Mouse (Mus musculus): Measurements from ENCODE around the gene Tgfbrap1. TPM values are rescaled to one million over a fixed set of nuclear protein-coding genes. Genes with fewer than 3 reads are reported as not detected.
"Not testable (repeated sequence)": the region's sequence is repeated elsewhere in the genome, so short reads cannot be mapped to it uniquely, and the experiment has no call there.

Tgfbrap1 gene
- polyA plus RNA-seq, 1 experiment from 2014 or later = 19.5 TPM

DNA sequence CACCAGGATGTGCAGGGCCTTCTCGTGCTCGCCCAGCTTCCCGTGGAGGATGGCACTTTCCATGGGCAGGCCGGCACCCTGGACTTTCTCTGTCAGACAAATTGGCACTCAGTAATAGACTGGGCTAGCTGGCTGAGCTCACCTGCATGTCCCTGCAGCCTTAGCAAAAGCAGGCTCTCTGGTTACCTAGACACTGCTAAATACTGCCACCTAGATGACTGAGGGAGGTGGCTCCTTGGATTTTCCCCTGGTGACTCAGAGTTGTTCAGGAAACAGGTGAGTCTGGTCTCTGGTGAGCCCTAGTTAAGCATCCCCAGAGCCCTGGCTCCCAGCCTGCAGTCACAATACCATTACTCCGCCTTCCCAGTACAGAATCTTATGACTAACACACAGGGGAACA is 46.5 kb downstream of the Tgfbrap1 start:
- no peak for ATAC-seq
- Histone ChIP-seq H3K27me3 (replicated peaks; ENCODE audit: control insufficient read depth, insufficient read depth, low read length) (no peaks in the 10 kb centered on the region), H3K4me3 (replicated peaks; ENCODE audit: low read length) (no peak overlapping the region), H3K27ac (ENCODE audit: low read length) (no peak overlapping the region), H3K4me1 (replicated peaks; ENCODE audit: control insufficient read depth, insufficient read depth, low read length) (no peaks in the 10 kb centered on the region), H3K9ac (replicated peaks; ENCODE audit: low read depth, low read length) (no peak overlapping the region), H3K36me3 (ENCODE audit: control insufficient read depth, insufficient read depth) (peaks cover 12% of the 10 kb centered on the region), H3K9me3 (ENCODE audit: control insufficient read depth, low read length) (no peaks in the 10 kb centered on the region), H3K4me2 (ENCODE audit: low read length) (no peak overlapping the region)
- 83% methylated on average over 5 of the region's 5 CpGs for WGBS

DNA sequence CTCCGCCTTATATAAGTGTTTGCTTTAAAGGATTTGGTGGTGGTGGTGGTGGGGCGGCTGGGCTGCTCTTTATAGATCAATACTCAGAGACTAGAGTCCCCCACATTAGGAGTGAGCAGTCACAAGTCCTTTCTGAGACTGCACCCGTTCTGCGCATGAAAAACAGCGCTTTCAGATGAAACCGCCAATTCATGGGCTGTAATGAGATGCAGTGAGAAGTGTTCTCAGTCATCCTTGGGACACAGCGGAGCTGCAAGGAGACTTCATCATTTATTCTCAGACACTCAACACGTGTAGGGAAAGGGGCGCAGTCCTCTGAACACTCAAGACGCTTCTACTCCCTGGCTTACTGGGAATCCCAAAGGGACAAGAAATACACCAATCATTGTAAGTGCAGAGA is 50.6 kb downstream of the Tgfbrap1 start:
- ATAC-seq = peak; percentile 32
- Histone ChIP-seq H3K4me1 (replicated peaks; ENCODE audit: control insufficient read depth, insufficient read depth, low read length) (peaks cover 8% of the 10 kb centered on the region; the same call in 1 of the 2 replicates), H3K36me3 (ENCODE audit: control insufficient read depth, insufficient read depth) (0 out of 2 replicates have a peak, but pooled peaks cover 5% of the 10 kb centered on the region), H3K4me2 (ENCODE audit: low read length) (no peak overlapping the region), H3K9ac (replicated peaks; ENCODE audit: low read depth, low read length) (no peak overlapping the region), H3K9me3 (ENCODE audit: control insufficient read depth, low read length) (no peaks in the 10 kb centered on the region), H3K4me3 (replicated peaks; ENCODE audit: low read length) (no peak overlapping the region), H3K27me3 (replicated peaks; ENCODE audit: control insufficient read depth, insufficient read depth, low read length) (no peaks in the 10 kb centered on the region), H3K27ac (ENCODE audit: low read length) (no peak overlapping the region)
- WGBS = 62% methylated on average over 10 of the region's 10 CpGs

DNA sequence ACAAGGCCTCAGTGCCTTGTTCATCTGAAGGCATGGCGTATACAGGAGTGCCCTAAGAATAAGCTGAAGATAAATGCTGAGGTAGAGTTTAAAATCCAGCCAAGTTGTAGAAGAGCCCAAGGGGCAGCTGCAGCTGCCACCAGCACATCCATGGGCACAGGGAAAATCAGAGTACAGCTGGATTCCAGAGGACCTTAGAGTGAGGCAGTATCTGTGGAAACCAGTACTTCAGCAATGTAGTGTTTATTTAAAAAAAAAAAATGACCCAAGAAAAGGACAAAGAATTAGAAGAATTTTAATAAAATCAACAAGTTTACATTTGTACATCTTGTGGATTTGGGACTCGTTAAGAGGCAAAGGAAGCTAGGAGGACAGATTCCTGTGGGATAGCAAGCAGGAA is 51.4 kb downstream of the Tgfbrap1 start:
- H3K27me3 ChIP-seq (replicated peaks; ENCODE audit: control insufficient read depth, insufficient read depth, low read length) = no peaks in the 10 kb centered on the region
- no peak overlapping the region for H3K9ac ChIP-seq (replicated peaks; ENCODE audit: low read depth, low read length)
- 94% methylated on average over 2 of the region's 2 CpGs for WGBS
- H3K9me3 ChIP-seq (ENCODE audit: control insufficient read depth, low read length) = no peaks in the 10 kb centered on the region
- H3K27ac ChIP-seq (ENCODE audit: low read length) = no peak overlapping the region
- H3K4me3 ChIP-seq (replicated peaks; ENCODE audit: low read length) = no peak overlapping the region
- H3K4me1 ChIP-seq (replicated peaks; ENCODE audit: control insufficient read depth, insufficient read depth, low read length) = peaks cover 8% of the 10 kb centered on the region; the same call in 1 of the 2 replicates
- H3K4me2 ChIP-seq (ENCODE audit: low read length) = no peak overlapping the region
- ATAC-seq = no peak
- 0 out of 2 replicates have a peak, but pooled peaks cover 5% of the 10 kb centered on the region for H3K36me3 ChIP-seq (ENCODE audit: control insufficient read depth, insufficient read depth)

DNA sequence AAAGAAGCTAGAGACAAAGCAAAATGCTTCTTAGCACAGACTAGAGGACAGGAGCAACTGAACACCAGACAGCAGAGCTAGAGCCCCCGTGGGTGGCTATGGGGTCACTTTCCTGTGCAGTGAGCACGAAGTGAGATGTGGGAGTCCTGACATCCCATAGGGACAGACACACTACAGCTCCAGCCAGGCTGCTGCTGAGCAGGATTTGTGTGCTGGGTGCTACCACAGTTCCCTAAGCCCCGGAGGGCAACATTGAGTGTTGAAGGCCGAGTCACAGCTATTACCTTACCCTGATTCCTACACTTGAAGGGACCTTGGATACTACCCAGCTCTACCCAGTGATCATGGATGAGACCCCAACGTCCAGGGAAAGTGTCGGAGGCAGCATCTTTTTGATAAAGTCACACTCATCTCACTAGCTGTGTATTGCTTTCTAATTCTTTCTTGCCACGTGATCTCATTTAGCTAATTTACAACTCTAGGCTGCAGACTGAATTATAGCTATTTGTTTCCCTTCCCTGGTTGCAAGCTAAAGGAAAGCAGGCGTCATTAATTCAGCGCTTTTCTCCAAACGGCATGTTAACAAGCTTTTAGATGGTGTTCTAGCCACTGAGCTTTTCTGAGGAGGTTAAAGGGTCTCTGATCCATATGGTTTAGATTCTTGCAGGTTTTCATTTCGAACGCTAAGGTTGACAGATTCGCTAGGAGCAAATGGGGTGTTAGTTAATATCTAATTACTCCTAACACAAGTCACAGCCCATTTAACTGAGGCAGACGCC is 53.0 kb downstream of the Tgfbrap1 start:
- Histone ChIP-seq H3K36me3 (ENCODE audit: control insufficient read depth, insufficient read depth) (no peaks in the 10 kb centered on the region), H3K4me3 (replicated peaks; ENCODE audit: low read length) (no peak overlapping the region), H3K9ac (replicated peaks; ENCODE audit: low read depth, low read length) (no peak overlapping the region; the same call in 1 of the 2 replicates), H3K4me1 (replicated peaks; ENCODE audit: control insufficient read depth, insufficient read depth, low read length) (peaks cover 8% of the 10 kb centered on the region; the same call in 1 of the 2 replicates), H3K9me3 (ENCODE audit: control insufficient read depth, low read length) (no peaks in the 10 kb centered on the region), H3K4me2 (ENCODE audit: low read length) (no peak overlapping the region), H3K27ac (ENCODE audit: low read length) (peak overlapping the region; percentile 17; the same call in 1 of the 2 replicates), H3K27me3 (replicated peaks; ENCODE audit: control insufficient read depth, insufficient read depth, low read length) (no peaks in the 10 kb centered on the region)
- peak; percentile 37 for ATAC-seq
- WGBS = 44% methylated on average over 14 of the region's 14 CpGs

DNA sequence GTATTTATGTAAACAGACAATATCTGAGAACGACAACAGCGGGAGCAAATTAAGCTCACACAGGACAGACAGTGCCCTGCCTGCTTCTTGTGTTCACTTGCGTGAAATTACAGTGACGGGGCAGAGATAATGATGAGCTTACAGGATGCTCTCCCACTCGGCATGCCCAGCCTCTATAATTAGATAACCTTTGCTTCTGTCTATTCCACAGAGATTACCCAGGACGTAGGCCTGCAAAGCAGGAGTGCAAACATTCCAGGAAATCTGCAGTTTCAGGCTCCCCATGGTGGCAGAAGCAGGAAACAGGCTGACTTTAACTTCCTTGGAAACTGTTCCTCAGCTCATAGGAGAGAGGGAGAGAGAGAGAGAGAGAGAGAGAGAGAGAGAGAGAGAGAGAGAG is 56.2 kb downstream of the Tgfbrap1 start:
- H3K4me3 ChIP-seq (replicated peaks; ENCODE audit: low read length) = no peak overlapping the region
- H3K27ac ChIP-seq (ENCODE audit: low read length) = no peak overlapping the region
- H3K9me3 ChIP-seq (ENCODE audit: control insufficient read depth, low read length) = no peaks in the 10 kb centered on the region
- no peak for ATAC-seq
- H3K4me1 ChIP-seq (replicated peaks; ENCODE audit: control insufficient read depth, insufficient read depth, low read length) = peaks cover 8% of the 10 kb centered on the region; the same call in 1 of the 2 replicates
- no peaks in the 10 kb centered on the region for H3K36me3 ChIP-seq (ENCODE audit: control insufficient read depth, insufficient read depth)
- no peak overlapping the region for H3K4me2 ChIP-seq (ENCODE audit: low read length)
- no peak overlapping the region for H3K9ac ChIP-seq (replicated peaks; ENCODE audit: low read depth, low read length)
- 61% methylated on average over 6 of the region's 6 CpGs for WGBS
- no peaks in the 10 kb centered on the region for H3K27me3 ChIP-seq (replicated peaks; ENCODE audit: control insufficient read depth, insufficient read depth, low read length)

DNA sequence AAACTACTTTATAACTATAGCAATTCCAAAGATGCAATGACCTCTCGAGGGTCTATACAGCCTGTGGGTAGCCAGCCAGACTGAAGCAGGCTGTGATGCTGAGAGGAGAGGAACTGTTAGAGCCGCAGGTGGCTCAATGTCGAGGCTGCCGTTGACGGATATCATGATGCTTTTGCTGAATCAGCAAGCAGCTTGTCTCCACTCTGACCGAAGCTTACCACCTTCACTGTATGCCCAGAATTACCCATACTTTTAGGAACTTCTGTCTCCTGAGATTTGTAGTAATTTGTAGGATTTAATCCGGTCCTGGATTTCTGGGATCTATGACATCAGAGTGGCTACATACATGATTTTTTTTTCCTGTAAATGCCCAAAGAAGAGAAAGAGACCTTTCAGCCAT is 62.4 kb downstream of the Tgfbrap1 start:
- H3K27me3 ChIP-seq (replicated peaks; ENCODE audit: control insufficient read depth, insufficient read depth, low read length) = no peaks in the 10 kb centered on the region
- ATAC-seq = no peak
- H3K36me3 ChIP-seq (ENCODE audit: control insufficient read depth, insufficient read depth) = no peaks in the 10 kb centered on the region
- H3K9me3 ChIP-seq (ENCODE audit: control insufficient read depth, low read length) = no peaks in the 10 kb centered on the region
- 90% methylated on average over 7 of the region's 7 CpGs for WGBS
- H3K9ac ChIP-seq (replicated peaks; ENCODE audit: low read depth, low read length) = no peak overlapping the region
- no peak overlapping the region for H3K4me3 ChIP-seq (replicated peaks; ENCODE audit: low read length)
- no peaks in the 10 kb centered on the region for H3K4me1 ChIP-seq (replicated peaks; ENCODE audit: control insufficient read depth, insufficient read depth, low read length)
- H3K4me2 ChIP-seq (ENCODE audit: low read length) = no peak overlapping the region
- H3K27ac ChIP-seq (ENCODE audit: low read length) = no peak overlapping the region

DNA sequence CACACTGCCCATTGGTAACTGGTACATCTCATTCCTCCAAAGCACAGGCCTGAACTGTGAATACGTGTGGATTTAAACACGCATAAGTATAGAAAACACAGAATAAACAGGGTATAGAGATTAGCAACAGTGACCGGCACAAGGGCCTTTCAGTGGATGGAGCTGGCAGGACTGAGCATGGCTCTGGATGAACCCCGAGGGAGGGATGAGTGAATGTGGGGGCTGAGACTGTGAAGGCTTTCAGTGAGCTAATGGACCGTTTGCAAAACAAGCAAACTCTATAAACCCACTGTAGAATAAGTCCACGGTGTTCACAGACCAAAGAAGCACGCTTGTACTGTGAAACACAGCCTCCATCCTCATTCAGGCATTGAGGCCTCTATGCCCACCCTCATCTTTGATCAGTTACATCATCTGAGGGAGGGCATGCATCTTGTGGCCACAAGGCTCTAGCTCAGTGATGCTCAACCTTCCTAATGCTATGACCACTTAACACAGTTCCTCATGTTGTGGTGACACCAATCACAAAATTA is 83.2 kb downstream of the Tgfbrap1 start:
- H3K4me3 ChIP-seq (replicated peaks; ENCODE audit: low read length); H3K4me2 ChIP-seq (ENCODE audit: low read length); ATAC-seq; H3K36me3 ChIP-seq (ENCODE audit: control insufficient read depth, insufficient read depth); H3K27me3 ChIP-seq (replicated peaks; ENCODE audit: control insufficient read depth, insufficient read depth, low read length); H3K9ac ChIP-seq (replicated peaks; ENCODE audit: low read depth, low read length); H3K9me3 ChIP-seq (ENCODE audit: control insufficient read depth, low read length); H3K27ac ChIP-seq (ENCODE audit: low read length); H3K4me1 ChIP-seq (replicated peaks; ENCODE audit: control insufficient read depth, insufficient read depth, low read length): not testable (repeated sequence)
- 81% methylated on average over 7 of the region's 7 CpGs for WGBS

DNA sequence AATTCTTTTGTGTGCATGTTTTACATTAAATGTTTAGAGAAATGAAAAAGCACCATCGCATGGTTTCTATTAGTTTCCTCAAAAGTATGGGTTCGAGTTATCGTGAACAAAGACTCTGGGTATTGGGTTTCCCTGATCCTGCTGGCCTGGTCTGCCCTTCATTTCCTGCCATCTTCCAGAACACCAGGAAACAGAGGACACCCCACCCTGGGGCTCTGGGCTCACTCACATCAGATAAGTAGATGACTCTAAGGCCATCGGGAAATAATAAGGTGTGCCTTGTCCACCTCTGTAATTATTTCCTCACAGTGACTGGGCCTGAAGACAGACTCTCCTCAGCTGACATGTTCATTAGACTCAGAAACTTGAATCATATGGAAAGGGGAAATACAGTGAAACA is 88.0 kb downstream of the Tgfbrap1 start:
- no peak for ATAC-seq
- WGBS = 97% methylated on average over 4 of the region's 4 CpGs
- no peak overlapping the region for H3K4me3 ChIP-seq (replicated peaks; ENCODE audit: low read length)
- peaks cover 8% of the 10 kb centered on the region; the same call in 1 of the 2 replicates for H3K4me1 ChIP-seq (replicated peaks; ENCODE audit: control insufficient read depth, insufficient read depth, low read length)
- no peak overlapping the region for H3K9ac ChIP-seq (replicated peaks; ENCODE audit: low read depth, low read length)
- H3K36me3 ChIP-seq (ENCODE audit: control insufficient read depth, insufficient read depth) = no peaks in the 10 kb centered on the region
- no peaks in the 10 kb centered on the region for H3K9me3 ChIP-seq (ENCODE audit: control insufficient read depth, low read length)
- H3K27me3 ChIP-seq (replicated peaks; ENCODE audit: control insufficient read depth, insufficient read depth, low read length) = no peaks in the 10 kb centered on the region
- no peak overlapping the region for H3K4me2 ChIP-seq (ENCODE audit: low read length)
- no peak overlapping the region for H3K27ac ChIP-seq (ENCODE audit: low read length)

DNA sequence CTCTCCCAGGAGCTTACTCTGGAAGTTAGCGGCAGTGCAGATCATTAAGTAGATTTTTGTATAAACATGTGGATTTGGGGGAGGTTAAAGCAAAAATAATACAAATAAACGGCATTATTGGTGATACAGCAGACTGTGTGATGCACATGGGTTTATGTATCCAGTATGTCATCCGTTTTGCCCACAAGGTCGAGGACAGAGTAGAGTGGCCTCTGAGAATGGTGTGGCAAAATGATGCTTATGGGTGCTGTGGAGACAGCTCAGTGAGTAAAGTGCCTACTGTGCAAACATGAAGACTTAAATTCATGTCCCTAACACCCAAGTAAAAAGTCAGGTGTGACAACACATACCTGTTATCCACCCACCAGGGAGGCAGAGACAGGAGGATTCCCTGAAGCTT is 91.9 kb downstream of the Tgfbrap1 start:
- Histone ChIP-seq H3K9ac (replicated peaks; ENCODE audit: low read depth, low read length) (peak overlapping the region; percentile 39), H3K4me2 (ENCODE audit: low read length) (peak overlapping the region; percentile 53), H3K27me3 (replicated peaks; ENCODE audit: control insufficient read depth, insufficient read depth, low read length) (no peaks in the 10 kb centered on the region), H3K9me3 (ENCODE audit: control insufficient read depth, low read length) (no peaks in the 10 kb centered on the region), H3K4me3 (replicated peaks; ENCODE audit: low read length) (peak overlapping the region; percentile 28; the same call in 1 of the 2 replicates), H3K4me1 (replicated peaks; ENCODE audit: control insufficient read depth, insufficient read depth, low read length) (peaks cover 8% of the 10 kb centered on the region; the same call in 1 of the 2 replicates), H3K27ac (ENCODE audit: low read length) (peak overlapping the region; percentile 69), H3K36me3 (ENCODE audit: control insufficient read depth, insufficient read depth) (no peaks in the 10 kb centered on the region)
- WGBS = 62% methylated on average over 4 of the region's 4 CpGs
- ATAC-seq = peak; percentile 29; the same call in 1 of the 2 replicates
